23 mouse cellular contexts compared by ENCODE assay signal in genomic region chr9:124127412-124127811, GRCm38 (mm10). TPM values are rescaled to one million over a fixed set of nuclear protein-coding genes. Genes with fewer than 3 reads are reported as not detected.
DNase-seq lines count a peak whose midpoint lies in the region; ATAC-seq and TF ChIP-seq lines count a peak whose summit lies in the region.
"Had no signal": no experiment of that assay in that cellular context is flagged by ENCODE, and none has a peak within 500 bp of the region (broad histone marks: within the 10 kb centered on the region; RNA-seq: fewer than 3 reads in every experiment).

No protein-coding gene starts in this region.

- H3K36me3 ChIP-seq in heart, embryonic 10.5 days, result no peaks in the 10 kb centered on the region
- H3K36me3 ChIP-seq in macrophage (ENCODE audit: inconsistent target), result no peaks in the 10 kb centered on the region; the same call in 1 of the 2 replicates
- no peaks in the 10 kb centered on the region for H3K36me3 ChIP-seq in kidney, adult 2 months (ENCODE audit: control insufficient read depth, insufficient read depth, low read length)
- no peaks in the 10 kb centered on the region for H3K36me3 ChIP-seq in forebrain, embryonic 14.5 days (ENCODE audit: control insufficient read depth, insufficient read depth, low read length)
- H3K36me3 ChIP-seq: embryonic facial prominence, embryonic 13.5 days; forebrain, embryonic 12.5 days; hindbrain, embryonic 13.5 days; limb, embryonic 10.5 days had no signal

- peaks cover 33% of the 10 kb centered on the region for H3K79me2 ChIP-seq in macrophage (ENCODE audit: inconsistent target)

- no peak for TF ChIP-seq POLR2A in kidney, adult 2 months (IDR thresholded peaks at IDR 0.05; ENCODE audit: low read depth, low read length)

- H3K4me3 ChIP-seq in heart, embryonic 10.5 days, result no peak overlapping the region
- no peak overlapping the region for H3K4me3 ChIP-seq in layer of hippocampus, adult 2 months
- no peak overlapping the region for H3K4me3 ChIP-seq in macrophage (ENCODE audit: inconsistent target)
- H3K4me3 ChIP-seq in kidney, adult 2 months (ENCODE audit: insufficient read depth, low read depth, low read length), result no peak overlapping the region
- H3K4me3 ChIP-seq in forebrain, embryonic 14.5 days (ENCODE audit: low read depth, low read length), result no peak overlapping the region
- H3K4me3 ChIP-seq: embryonic facial prominence, embryonic 13.5 days; erythroblast, embryonic 14.5 days; forebrain, embryonic 12.5 days; gastrocnemius, adult 2 months; hindbrain, embryonic 13.5 days; limb, embryonic 10.5 days had no signal

- H3K9ac ChIP-seq in forebrain, embryonic 14.5 days (ENCODE audit: low read length), result no peak overlapping the region
- H3K9ac ChIP-seq: embryonic facial prominence, embryonic 13.5 days; forebrain, embryonic 12.5 days; hindbrain, embryonic 13.5 days had no signal

- 38% methylated on average over 4 of the region's 4 CpGs for WGBS in heart, embryonic 10.5 days
- 42% methylated on average over 3 of the region's 4 CpGs for WGBS in macrophage (ENCODE audit: missing documents)
- 59% methylated on average over 4 of the region's 4 CpGs for WGBS in kidney, adult 2 months
- 51% methylated on average over 4 of the region's 4 CpGs for WGBS in forebrain, embryonic 14.5 days

- peak; percentile 25; the same call in 1 of the 2 replicates for TF ChIP-seq CTCF in layer of hippocampus, adult 2 months (conservative IDR thresholded peaks at IDR 0.05)
- TF ChIP-seq CTCF in kidney, adult 2 months (conservative IDR thresholded peaks at IDR 0.05; ENCODE audit: insufficient read depth, insufficient read length, low read depth, low read length), result no peak

- H3K27me3 ChIP-seq in heart, embryonic 10.5 days (ENCODE audit: insufficient read depth, poor library complexity, severe bottlenecking), result no peaks in the 10 kb centered on the region
- H3K27me3 ChIP-seq in kidney, adult 2 months (replicated peaks; ENCODE audit: control insufficient read depth, insufficient read depth, low read length), result no peaks in the 10 kb centered on the region
- H3K27me3 ChIP-seq in forebrain, embryonic 14.5 days (replicated peaks; ENCODE audit: control insufficient read depth, insufficient read depth, low read length), result no peaks in the 10 kb centered on the region
- H3K27me3 ChIP-seq: embryonic facial prominence, embryonic 13.5 days; forebrain, embryonic 12.5 days; hindbrain, embryonic 13.5 days had no signal

- H3K27ac ChIP-seq in heart, embryonic 10.5 days, result 0 out of 2 replicates have a peak overlapping the region, but pooled peaks have one; percentile 16
- H3K27ac ChIP-seq in layer of hippocampus, adult 2 months, result no peak overlapping the region
- H3K27ac ChIP-seq in macrophage, result peak overlapping the region; percentile 97
- H3K27ac ChIP-seq in kidney, adult 2 months (ENCODE audit: insufficient read depth, low read depth, low read length), result no peak overlapping the region
- H3K27ac ChIP-seq in forebrain, embryonic 14.5 days (ENCODE audit: low read depth, low read length), result no peak overlapping the region
- H3K27ac ChIP-seq: embryonic facial prominence, embryonic 13.5 days; forebrain, embryonic 12.5 days; gastrocnemius, adult 2 months; hindbrain, embryonic 13.5 days; limb, embryonic 10.5 days had no signal

- no peaks in the 10 kb centered on the region; the same call in 1 of the 2 replicates for H3K4me1 ChIP-seq in heart, embryonic 10.5 days
- no peaks in the 10 kb centered on the region for H3K4me1 ChIP-seq in kidney, adult 2 months (ENCODE audit: control insufficient read depth, insufficient read depth, low read length)
- no peaks in the 10 kb centered on the region for H3K4me1 ChIP-seq in forebrain, embryonic 14.5 days (ENCODE audit: control insufficient read depth, insufficient read depth, low read length)
- H3K4me1 ChIP-seq: embryonic facial prominence, embryonic 13.5 days; forebrain, embryonic 12.5 days; hindbrain, embryonic 13.5 days; limb, embryonic 10.5 days had no signal

- no peak for DNase-seq in heart, embryonic 10.5 days (ENCODE audit: low spot score)
- DNase-seq in heart, postnatal 36 days, result no peak
- no peak for DNase-seq in layer of hippocampus, adult 2 months (ENCODE audit: low spot score in 2 of 2)
- DNase-seq in layer of hippocampus, adult 9-11 months, result no peak
- peak; percentile 57 for DNase-seq in 416B (ENCODE audit: low read depth)
- no peak for DNase-seq in kidney, adult 2 months
- no peak for DNase-seq in forebrain, embryonic 14.5 days (ENCODE audit: low spot score)
- DNase-seq: adrenal gland, postnatal 36 days; cerebellum, adult 2 months; cerebellum, postnatal 25 days; gastrocnemius, adult 2 months; heart, postnatal 14 days; kidney, adult 11 months had no signal

- no peaks in the 10 kb centered on the region for H3K9me3 ChIP-seq in heart, embryonic 10.5 days
- no peaks in the 10 kb centered on the region for H3K9me3 ChIP-seq in forebrain, embryonic 14.5 days (replicated peaks; ENCODE audit: control insufficient read depth, low read length)
- H3K9me3 ChIP-seq: embryonic facial prominence, embryonic 13.5 days; forebrain, embryonic 12.5 days; hindbrain, embryonic 13.5 days; limb, embryonic 10.5 days had no signal

- intact Hi-C loops in heart, postnatal 36 days (cut with DNase I), result loop anchor here (5.0 kb wide), 1 partner anchor 95 kb away; no protein-coding TSS in a partner anchor

- no peak overlapping the region for H3K4me2 ChIP-seq in forebrain, embryonic 14.5 days (ENCODE audit: low read length)
- H3K4me2 ChIP-seq: embryonic facial prominence, embryonic 13.5 days; forebrain, embryonic 12.5 days; heart, embryonic 11.5 days; hindbrain, embryonic 13.5 days; midbrain, embryonic 11.5 days had no signal

- ATAC-seq in forebrain, embryonic 14.5 days, result no peak
- ATAC-seq: Patski had no signal

RNA-seq across cellular contexts. Expression of gene Ccr5, which starts 6.1 kb away (rescaled TPM):
- 0.04 TPM in 1 of 2 replicates, not detected in the other for polyA plus RNA-seq in heart, embryonic 10.5 days (2016; fragmentation: Nextera tagmentation; extraction: Ambion mirVana)
- 1 to 10 TPM; 1.5 to 5.1 TPM for total RNA-seq in heart, postnatal 36 days (2021)
- total RNA-seq in layer of hippocampus, adult 2 months (2021), result 10 to 100 TPM in 1 of 2 experiments, 1 to 10 TPM in 1; 7.9 to 10.2 TPM
- total RNA-seq in macrophage (2018; cell fraction: chromatin; rRNA removed), result 10 to 100 TPM in 24 of 26 experiments, 1 to 10 TPM in 2; 6.4 to 67.8 (median 36.9) TPM
- 10 to 100 TPM; 11.2 to 47.8 (median 22.9) TPM for total RNA-seq in macrophage (2018; cell fraction: cytosol; rRNA removed)
- 100 to 1,000 TPM in 3 of 26 experiments, 10 to 100 TPM in 23; 35.1 to 108 (median 75.8) TPM for total RNA-seq in macrophage (2018; cell fraction: nucleus; rRNA removed)
- 25.3 to 36.3 TPM (median 25.4 TPM) in 3 replicates for polyA plus RNA-seq in macrophage (2018)
- 0.88 and 1.3 TPM in 2 replicates for polyA plus RNA-seq in kidney, adult 2 months (2012; rRNA removed)
- 0.68 and 0.74 TPM in 2 replicates for polyA plus RNA-seq in forebrain, embryonic 14.5 days (2014; fragmentation: Nextera tagmentation; extraction: Ambion mirVana)
- total RNA-seq: ES-E14 had no signal
- polyA plus RNA-seq: erythroblast, embryonic 14.5 days; Patski had no signal

RNA-seq across cellular contexts. Expression of gene Ccr2, which starts 25.7 kb away (rescaled TPM):
- 0.09 and 0.12 TPM in 2 replicates for polyA plus RNA-seq in heart, embryonic 10.5 days (2016; fragmentation: Nextera tagmentation; extraction: Ambion mirVana)
- total RNA-seq in heart, postnatal 36 days (2021), result 1 to 10 TPM; 1.2 to 1.7 TPM
- total RNA-seq in layer of hippocampus, adult 2 months (2021), result under 1 TPM in 1 of 2 experiments, not detected in 1; 0.23 TPM
- 1 to 10 TPM in 22 of 26 experiments, under 1 TPM in 4; 0.13 to 3.2 (median 1.6) TPM for total RNA-seq in macrophage (2018; cell fraction: chromatin; rRNA removed)
- total RNA-seq in macrophage (2018; cell fraction: cytosol; rRNA removed), result 10 to 100 TPM in 7 of 26 experiments, 1 to 10 TPM in 19; 3.3 to 16.4 (median 8.1) TPM
- 10 to 100 TPM in 16 of 26 experiments, 1 to 10 TPM in 10; 3.2 to 27.2 (median 11.5) TPM for total RNA-seq in macrophage (2018; cell fraction: nucleus; rRNA removed)
- 12.0 to 16.3 TPM (median 12.9 TPM) in 3 replicates for polyA plus RNA-seq in macrophage (2018)
- 1.4 and 2.1 TPM in 2 replicates for polyA plus RNA-seq in kidney, adult 2 months (2012; rRNA removed)
- 0.12 and 0.22 TPM in 2 replicates for polyA plus RNA-seq in forebrain, embryonic 14.5 days (2014; fragmentation: Nextera tagmentation; extraction: Ambion mirVana)
- total RNA-seq: ES-E14 had no signal
- polyA plus RNA-seq: erythroblast, embryonic 14.5 days; Patski had no signal

Comparison
In these comparisons a context has a peak if more than half of its experiments do, and no peak if none do; other contexts are left out.
1. H3K27ac ChIP-seq: peak in heart, embryonic 10.5 days (single experiment) and macrophage (single experiment); none in layer of hippocampus, adult 2 months (single experiment), kidney, adult 2 months (single experiment) and forebrain, embryonic 14.5 days (single experiment).
2. RNA of gene Ccr5, which starts 6.1 kb away (polyA plus RNA-seq): 25.3 to 36.3 TPM in macrophage; 0.88 to 1.3 TPM in kidney, adult 2 months, 0.68 to 0.74 TPM in forebrain, embryonic 14.5 days and 0.04 TPM in heart, embryonic 10.5 days; every median in the first group is over 10 times any median in the second.